In genomic region chr2:68932240-68932639, GRCm38 (mm10) we compare ENCODE assay signal across 24 mouse cellular contexts.
DNase-seq lines count a peak whose midpoint lies in the region; ATAC-seq lines count a peak whose summit lies in the region.
"Had no signal": no experiment of that assay in that cellular context is flagged by ENCODE, and none has a peak within 500 bp of the region (broad histone marks: within the 10 kb centered on the region; RNA-seq: fewer than 3 reads in every experiment).

No protein-coding gene starts in this region.

- H3K9ac ChIP-seq in liver, embryonic 15.5 days, result no peak overlapping the region
- H3K9ac ChIP-seq: embryonic facial prominence, embryonic 12.5 days; forebrain, embryonic 15.5 days; hindbrain, embryonic 15.5 days; kidney, embryonic 15.5 days; lung, embryonic 14.5 days; midbrain, embryonic 13.5 days had no signal

- H3K4me2 ChIP-seq in liver, embryonic 15.5 days, result 0 out of 2 replicates have a peak overlapping the region, but pooled peaks have one; percentile 11
- H3K4me2 ChIP-seq: embryonic facial prominence, embryonic 12.5 days; forebrain, embryonic 15.5 days; heart, embryonic 11.5 days; hindbrain, embryonic 15.5 days; kidney, embryonic 15.5 days; lung, embryonic 14.5 days; midbrain, embryonic 13.5 days had no signal

- no peak for ATAC-seq in liver, embryonic 15.5 days (ENCODE audit: insufficient read depth)
- ATAC-seq: forebrain, embryonic 15.5 days; midbrain, embryonic 13.5 days had no signal

- WGBS in liver, embryonic 15.5 days (ENCODE audit: insufficient replicate concordance), result 55% methylated on average over 4 of the region's 4 CpGs
- WGBS in large intestine, adult 2 months, result 22% methylated on average over 4 of the region's 4 CpGs

- H3K27me3 ChIP-seq in liver, embryonic 15.5 days, result no peaks in the 10 kb centered on the region
- H3K27me3 ChIP-seq: embryonic facial prominence, embryonic 12.5 days; forebrain, embryonic 15.5 days; hindbrain, embryonic 15.5 days; kidney, embryonic 15.5 days; midbrain, embryonic 13.5 days had no signal

- H3K9me3 ChIP-seq in liver, embryonic 15.5 days (replicated peaks), result no peaks in the 10 kb centered on the region
- H3K9me3 ChIP-seq: embryonic facial prominence, embryonic 12.5 days; forebrain, embryonic 15.5 days; G1E; hindbrain, embryonic 15.5 days; kidney, embryonic 15.5 days; midbrain, embryonic 13.5 days had no signal

- H3K36me3 ChIP-seq in liver, embryonic 15.5 days (replicated peaks), result 0 out of 2 replicates have a peak, but pooled peaks cover under 1% of the 10 kb centered on the region
- H3K36me3 ChIP-seq: forebrain, embryonic 15.5 days had no signal

- H3K4me3 ChIP-seq in liver, embryonic 15.5 days (replicated peaks), result no peak overlapping the region
- H3K4me3 ChIP-seq: embryonic facial prominence, embryonic 12.5 days; forebrain, embryonic 15.5 days; hindbrain, embryonic 15.5 days; kidney, embryonic 15.5 days; left cerebral cortex, adult 2 months; midbrain, embryonic 13.5 days; myocyte had no signal

- no peak for DNase-seq in liver
- DNase-seq in T-cell, adult 2 months (ENCODE audit: low spot score), result peak; percentile 45
- DNase-seq in large intestine, adult 2 months (ENCODE audit: low read depth, low spot score), result peak; percentile 74
- DNase-seq in thymus, postnatal 4 days, result peak; percentile 37
- DNase-seq in embryo, embryonic 11 days, result no peak
- no peak for DNase-seq in gastrocnemius, postnatal 10 days
- DNase-seq: adrenal gland, adult 2 months; B cell, adult 2 months; cerebellum, adult 18-20 months; heart, postnatal 14 days; lung, embryonic 14.5 days; retina, postnatal 1 day; right cerebral cortex, postnatal 4 days had no signal

- H3K27ac ChIP-seq in liver, embryonic 15.5 days (replicated peaks), result no peak overlapping the region
- H3K27ac ChIP-seq: embryonic facial prominence, embryonic 12.5 days; forebrain, embryonic 15.5 days; hindbrain, embryonic 15.5 days; kidney, embryonic 15.5 days; left cerebral cortex, adult 2 months; macrophage; midbrain, embryonic 13.5 days had no signal

- peaks cover 44% of the 10 kb centered on the region for H3K4me1 ChIP-seq in liver, embryonic 15.5 days (replicated peaks)
- H3K4me1 ChIP-seq: embryonic facial prominence, embryonic 12.5 days; kidney, embryonic 15.5 days had no signal

Comparison
In these comparisons a context has a peak if more than half of its experiments do, and no peak if none do; other contexts are left out.
1. DNase-seq: peak in T-cell, adult 2 months (single experiment), large intestine, adult 2 months (single experiment) and thymus, postnatal 4 days (single experiment); none in liver (single experiment), embryo, embryonic 11 days (single experiment) and gastrocnemius, postnatal 10 days (single experiment).